12 mouse cellular contexts compared by ENCODE assay signal in genomic region chr9:37147886-37148285, GRCm38 (mm10). TPM values are rescaled to one million over a fixed set of nuclear protein-coding genes. Genes with fewer than 3 reads are reported as not detected.
A peak's percentile ranks its signal among the peaks of the same experiment; 100 is the strongest.
DNase-seq lines count a peak whose midpoint lies in the region; ATAC-seq and TF ChIP-seq lines count a peak whose summit lies in the region.
"Had no signal": no experiment of that assay in that cellular context is flagged by ENCODE, and none has a peak within 500 bp of the region (broad histone marks: within the 10 kb centered on the region; RNA-seq: fewer than 3 reads in every experiment).

No protein-coding gene starts in this region.

- TF ChIP-seq EP300 in stomach, postnatal 0 days (optimal IDR thresholded peaks at IDR 0.05), result no peak

- no peaks in the 10 kb centered on the region for H3K9me3 ChIP-seq in hindbrain, embryonic 10.5 days
- no peaks in the 10 kb centered on the region for H3K9me3 ChIP-seq in hindbrain, embryonic 11.5 days (ENCODE audit: control insufficient read depth, low read length)
- no peaks in the 10 kb centered on the region for H3K9me3 ChIP-seq in midbrain, embryonic 11.5 days (ENCODE audit: control insufficient read depth, low read length)
- no peaks in the 10 kb centered on the region for H3K9me3 ChIP-seq in midbrain, embryonic 16.5 days (replicated peaks; ENCODE audit: control insufficient read depth, low read length, poor library complexity, severe bottlenecking)
- H3K9me3 ChIP-seq in midbrain, embryonic 15.5 days, result no peaks in the 10 kb centered on the region
- H3K9me3 ChIP-seq in stomach, postnatal 0 days (ENCODE audit: control insufficient read depth, low read length), result no peaks in the 10 kb centered on the region
- H3K9me3 ChIP-seq: embryonic facial prominence, embryonic 15.5 days; limb, embryonic 12.5 days; liver, embryonic 13.5 days; stomach, embryonic 15.5 days had no signal

- TF ChIP-seq POLR2A in lung, adult 2 months (IDR thresholded peaks at IDR 0.05; ENCODE audit: borderline replicate concordance, extremely low read depth, low read depth, low read length), result no peak

- peak overlapping the region; percentile 99; the same call in 1 of the 2 replicates for H3K27ac ChIP-seq in hindbrain, embryonic 10.5 days
- H3K27ac ChIP-seq in hindbrain, embryonic 11.5 days (ENCODE audit: low read depth, low read length), result no peak overlapping the region
- H3K27ac ChIP-seq in midbrain, embryonic 11.5 days (ENCODE audit: low read depth, low read length), result no peak overlapping the region
- H3K27ac ChIP-seq in midbrain, embryonic 16.5 days (ENCODE audit: low read length), result no peak overlapping the region
- 0 out of 2 replicates have a peak overlapping the region, but pooled peaks have one; percentile 95 for H3K27ac ChIP-seq in midbrain, embryonic 15.5 days
- no peak overlapping the region for H3K27ac ChIP-seq in stomach, postnatal 0 days (replicated peaks)
- H3K27ac ChIP-seq: embryonic facial prominence, embryonic 15.5 days; heart, adult 2 months; limb, embryonic 12.5 days; liver, embryonic 13.5 days; stomach, embryonic 15.5 days had no signal

- H3K4me3 ChIP-seq in hindbrain, embryonic 10.5 days, result no peak overlapping the region
- H3K4me3 ChIP-seq in hindbrain, embryonic 11.5 days (ENCODE audit: low read depth, low read length), result no peak overlapping the region
- no peak overlapping the region for H3K4me3 ChIP-seq in midbrain, embryonic 11.5 days (ENCODE audit: low read depth, low read length)
- no peak overlapping the region for H3K4me3 ChIP-seq in midbrain, embryonic 16.5 days (ENCODE audit: low read depth, low read length)
- H3K4me3 ChIP-seq in midbrain, embryonic 15.5 days, result no peak overlapping the region
- no peak overlapping the region for H3K4me3 ChIP-seq in stomach, postnatal 0 days (ENCODE audit: low read depth, low read length)
- H3K4me3 ChIP-seq in lung, adult 2 months (replicated peaks; ENCODE audit: extremely low read depth, low read depth, low read length), result no peak overlapping the region
- H3K4me3 ChIP-seq: heart, adult 2 months had no signal

- no peak for DNase-seq in hindbrain, embryonic 10.5 days (ENCODE audit: low spot score)
- DNase-seq in hindbrain, embryonic 11.5 days (ENCODE audit: low spot score), result no peak
- no peak for DNase-seq in midbrain, embryonic 11.5 days (ENCODE audit: low spot score, missing footprints)
- no peak for DNase-seq in stomach, postnatal 0 days (ENCODE audit: low spot score)
- DNase-seq in lung, adult 2 months, result no peak
- DNase-seq: liver, embryonic 13.5 days had no signal

- no peak overlapping the region for H3K4me2 ChIP-seq in hindbrain, embryonic 11.5 days (replicated peaks; ENCODE audit: low read depth, low read length)
- H3K4me2 ChIP-seq in midbrain, embryonic 11.5 days, result no peak overlapping the region
- H3K4me2 ChIP-seq in midbrain, embryonic 16.5 days (ENCODE audit: low read length), result no peak overlapping the region
- 0 out of 2 replicates have a peak overlapping the region, but pooled peaks have one; percentile 2 for H3K4me2 ChIP-seq in midbrain, embryonic 15.5 days
- H3K4me2 ChIP-seq in stomach, postnatal 0 days (replicated peaks; ENCODE audit: low read depth), result no peak overlapping the region

- peaks cover 38% of the 10 kb centered on the region for H3K4me1 ChIP-seq in hindbrain, embryonic 10.5 days (replicated peaks)
- H3K4me1 ChIP-seq in hindbrain, embryonic 11.5 days (replicated peaks; ENCODE audit: control insufficient read depth, insufficient read depth, low read length), result peaks cover 3% of the 10 kb centered on the region
- peaks cover 20% of the 10 kb centered on the region for H3K4me1 ChIP-seq in midbrain, embryonic 11.5 days (ENCODE audit: control insufficient read depth, insufficient read depth, low read length)
- H3K4me1 ChIP-seq in midbrain, embryonic 16.5 days (ENCODE audit: control insufficient read depth, insufficient read depth, low read length), result peaks cover 19% of the 10 kb centered on the region
- peaks cover 35% of the 10 kb centered on the region for H3K4me1 ChIP-seq in midbrain, embryonic 15.5 days
- no peaks in the 10 kb centered on the region for H3K4me1 ChIP-seq in stomach, postnatal 0 days (replicated peaks; ENCODE audit: control insufficient read depth, insufficient read depth)
- H3K4me1 ChIP-seq in lung, adult 2 months (ENCODE audit: control insufficient read depth, insufficient read depth, low read length), result peaks cover 2% of the 10 kb centered on the region; the same call in 1 of the 2 replicates

- H3K27me3 ChIP-seq in hindbrain, embryonic 10.5 days (ENCODE audit: insufficient read depth, poor library complexity, severe bottlenecking), result peaks cover 5% of the 10 kb centered on the region; the same call in 1 of the 2 replicates
- H3K27me3 ChIP-seq in hindbrain, embryonic 11.5 days (ENCODE audit: control insufficient read depth, insufficient read depth, low read length), result no peaks in the 10 kb centered on the region
- H3K27me3 ChIP-seq in midbrain, embryonic 11.5 days (ENCODE audit: control insufficient read depth, insufficient read depth, low read length), result no peaks in the 10 kb centered on the region
- H3K27me3 ChIP-seq in midbrain, embryonic 16.5 days (ENCODE audit: control insufficient read depth, insufficient read depth, low read depth, low read length), result no peaks in the 10 kb centered on the region
- no peaks in the 10 kb centered on the region for H3K27me3 ChIP-seq in midbrain, embryonic 15.5 days (replicated peaks)
- H3K27me3 ChIP-seq in stomach, postnatal 0 days (ENCODE audit: control insufficient read depth, insufficient read depth, low read length), result no peaks in the 10 kb centered on the region

- H3K9ac ChIP-seq in hindbrain, embryonic 11.5 days (ENCODE audit: low read depth, low read length), result no peak overlapping the region
- H3K9ac ChIP-seq in midbrain, embryonic 11.5 days (ENCODE audit: low read length), result peak overlapping the region; percentile 40
- no peak overlapping the region for H3K9ac ChIP-seq in midbrain, embryonic 16.5 days (ENCODE audit: low read depth, low read length)
- H3K9ac ChIP-seq in midbrain, embryonic 15.5 days, result no peak overlapping the region
- 0 out of 2 replicates have a peak overlapping the region, but pooled peaks have one; percentile 2 for H3K9ac ChIP-seq in stomach, postnatal 0 days (ENCODE audit: low read length)
- H3K9ac ChIP-seq: embryonic facial prominence, embryonic 15.5 days; limb, embryonic 12.5 days; liver, embryonic 13.5 days; stomach, embryonic 15.5 days had no signal

- no peaks in the 10 kb centered on the region for H3K36me3 ChIP-seq in hindbrain, embryonic 10.5 days
- H3K36me3 ChIP-seq in hindbrain, embryonic 11.5 days (ENCODE audit: control insufficient read depth, insufficient read depth, low read length), result no peaks in the 10 kb centered on the region
- H3K36me3 ChIP-seq in midbrain, embryonic 11.5 days (ENCODE audit: control insufficient read depth, insufficient read depth, low read length), result no peaks in the 10 kb centered on the region
- no peaks in the 10 kb centered on the region for H3K36me3 ChIP-seq in midbrain, embryonic 16.5 days (ENCODE audit: control insufficient read depth, insufficient read depth, low read length)
- no peaks in the 10 kb centered on the region for H3K36me3 ChIP-seq in midbrain, embryonic 15.5 days (replicated peaks)
- H3K36me3 ChIP-seq in stomach, postnatal 0 days (ENCODE audit: control insufficient read depth, insufficient read depth, low read length), result no peaks in the 10 kb centered on the region
- H3K36me3 ChIP-seq: embryonic facial prominence, embryonic 15.5 days; limb, embryonic 12.5 days; liver, embryonic 13.5 days; stomach, embryonic 15.5 days had no signal

- 48% methylated on average over 4 of the region's 4 CpGs for WGBS in hindbrain, embryonic 10.5 days
- WGBS in hindbrain, embryonic 11.5 days, result 64% methylated on average over 4 of the region's 4 CpGs
- 59% methylated on average over 4 of the region's 4 CpGs for WGBS in midbrain, embryonic 11.5 days
- 51% methylated on average over 4 of the region's 4 CpGs for WGBS in midbrain, embryonic 16.5 days
- whole genome bisulfite sequencing in midbrain, embryonic 15.5 days, result 41% methylated on average over 4 of the region's 4 CpGs
- WGBS in stomach, postnatal 0 days, result 72% methylated on average over 4 of the region's 4 CpGs
- WGBS in lung, adult 2 months, result 77% methylated on average over 4 of the region's 4 CpGs

- ATAC-seq in hindbrain, embryonic 11.5 days (ENCODE audit: low FRiP score), result no peak
- no peak for ATAC-seq in midbrain, embryonic 11.5 days (ENCODE audit: low FRiP score)
- no peak for ATAC-seq in midbrain, embryonic 16.5 days
- ATAC-seq in midbrain, embryonic 15.5 days (replicated peaks), result no peak
- no peak for ATAC-seq in stomach, postnatal 0 days (ENCODE audit: low FRiP score, low TSS enrichment)

- TF ChIP-seq CTCF in stomach, postnatal 0 days (IDR thresholded peaks at IDR 0.05; ENCODE audit: low read depth), result no peak
- TF ChIP-seq CTCF in lung, adult 2 months (IDR thresholded peaks at IDR 0.05; ENCODE audit: insufficient read depth, low read length), result no peak

RNA-seq across cellular contexts. Expression of gene Pknox2, which starts 0.7 kb away (rescaled TPM):
- polyA plus RNA-seq in hindbrain, embryonic 10.5 days (2016; fragmentation: Nextera tagmentation; extraction: Ambion mirVana), result 35.0 and 40.3 TPM in 2 replicates
- 16.0 and 18.8 TPM in 2 replicates for polyA plus RNA-seq in hindbrain, embryonic 11.5 days (2014; fragmentation: Nextera tagmentation; extraction: Ambion mirVana)
- polyA plus RNA-seq in midbrain, embryonic 11.5 days (2014; fragmentation: Nextera tagmentation; extraction: Ambion mirVana), result 20.2 and 20.3 TPM in 2 replicates
- polyA plus RNA-seq in midbrain, embryonic 16.5 days (2015; fragmentation: Nextera tagmentation; extraction: Ambion mirVana), result 32.5 and 34.3 TPM in 2 replicates
- 31.6 and 35.0 TPM in 2 replicates for polyA plus RNA-seq in midbrain, embryonic 15.5 days (2015; fragmentation: Nextera tagmentation; extraction: Ambion mirVana)
- 2.4 and 3.3 TPM in 2 replicates for polyA plus RNA-seq in stomach, postnatal 0 days (2015; fragmentation: Nextera tagmentation; extraction: Ambion mirVana)
- 32.2 and 37.2 TPM in 2 replicates for polyA plus RNA-seq in lung, adult 2 months (2012; rRNA removed)

Comparison
In these comparisons a context has a peak if more than half of its experiments do, and no peak if none do; other contexts are left out.
1. H3K27ac ChIP-seq: peak in hindbrain, embryonic 10.5 days (single experiment) and midbrain, embryonic 15.5 days (single experiment); none in hindbrain, embryonic 11.5 days (single experiment), midbrain, embryonic 11.5 days (single experiment), midbrain, embryonic 16.5 days (single experiment) and stomach, postnatal 0 days (single experiment).
2. H3K9ac ChIP-seq: peak in midbrain, embryonic 11.5 days (single experiment) and stomach, postnatal 0 days (single experiment); none in hindbrain, embryonic 11.5 days (single experiment), midbrain, embryonic 16.5 days (single experiment) and midbrain, embryonic 15.5 days (single experiment).